Mouse (Mus musculus): ENCODE data around the gene Cacng7. TPM values are rescaled to one million over a fixed set of nuclear protein-coding genes. Genes with fewer than 3 reads are reported as not detected.

Cacng7 gene
- total and polyA plus RNA-seq, 3 experiments: 0.04 to 0.11 TPM; not detected in 1

DNA sequence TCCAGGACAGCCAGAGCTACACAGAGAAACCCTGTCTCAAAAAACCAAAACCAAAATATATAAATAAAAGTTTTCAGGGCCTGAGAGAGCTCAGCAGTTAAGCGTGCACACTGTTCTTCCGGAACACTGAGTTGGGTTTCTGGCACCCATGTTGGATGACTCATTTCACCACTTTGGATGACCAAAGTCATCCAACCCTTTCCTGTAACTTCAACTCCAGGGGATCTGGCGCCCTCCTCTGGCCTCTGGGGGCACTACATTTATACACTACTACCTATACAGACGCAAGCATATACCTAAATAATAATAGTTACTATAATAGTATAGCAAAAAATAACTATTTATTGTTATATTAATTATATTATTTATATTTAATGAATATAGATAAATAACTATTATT, 44.1 kb downstream of the Cacng7 start:
- Histone ChIP-seq H3K27ac (ENCODE audit: control insufficient read depth, low read depth, low read length) (no peak overlapping the region), H3K27me3 (ENCODE audit: control insufficient read depth in 1 of 2, insufficient read depth in 2 of 2, low read length in 2 of 2) (no peaks in the 10 kb centered on the region), H3K4me3 (ENCODE audit: control insufficient read depth in 1 of 2, insufficient read depth in 1 of 2, low read depth in 2 of 2, low read length in 2 of 2) (no peak overlapping the region), H3K4me1 (ENCODE audit: control insufficient read depth in 1 of 2, insufficient read depth in 2 of 2, low read length in 2 of 2) (no peaks in the 10 kb centered on the region), H3K9me3 (replicated peaks; ENCODE audit: insufficient read depth, low read length) (no peaks in the 10 kb centered on the region), H3K79me2 (ENCODE audit: control insufficient read depth, insufficient read depth, low read length, poor library complexity) (no peaks in the 10 kb centered on the region), H3K36me3 (ENCODE audit: control insufficient read depth in 1 of 2, insufficient read depth in 2 of 2, low read length in 2 of 2) (no peaks in the 10 kb centered on the region), H3K9ac (ENCODE audit: control insufficient read depth, low read depth, low read length, poor library complexity, severe bottlenecking) (no peak overlapping the region)
- TF ChIP-seq MEF2A (IDR thresholded peaks at IDR 0.05; ENCODE audit: extremely low read depth, insufficient replicate concordance, low read depth, low read length, poor library complexity, severe bottlenecking) (no peak), MAZ (IDR thresholded peaks at IDR 0.05; ENCODE audit: low read depth, low read length) (no peak), SMC3 (IDR thresholded peaks at IDR 0.05; ENCODE audit: low read depth, low read length) (peak; percentile 66), E2F4 (IDR thresholded peaks at IDR 0.05; ENCODE audit: borderline replicate concordance, low read depth, low read length) (no peak), KAT2A (conservative IDR thresholded peaks at IDR 0.05; ENCODE audit: low read depth, low read length) (no peak), USF2 (IDR thresholded peaks at IDR 0.05; ENCODE audit: borderline replicate concordance in 1 of 2, insufficient read depth in 1 of 2, low read depth in 1 of 2, low read length in 2 of 2) (no peak), RAD21 (IDR thresholded peaks at IDR 0.05; ENCODE audit: low read depth, low read length) (peak; percentile 70), CHD2 (IDR thresholded peaks at IDR 0.05; ENCODE audit: low read length) (no peak), GABPA (IDR thresholded peaks at IDR 0.05; ENCODE audit: low read depth, low read length) (no peak), ZC3H11A (IDR thresholded peaks at IDR 0.05; ENCODE audit: low read depth, low read length) (peak; percentile 47), CTCF (IDR thresholded peaks at IDR 0.05 in 2 of 3, conservative IDR thresholded peaks at IDR 0.05 in 1 of 3; ENCODE audit: control insufficient read depth in 1 of 3, insufficient read depth in 1 of 3, low read depth in 2 of 3, low read length in 3 of 3, poor library complexity in 1 of 3, severe bottlenecking in 1 of 3) (peak; percentile 69 to 75 (median 74)), USF1 (IDR thresholded peaks at IDR 0.05; ENCODE audit: low read depth, low read length) (no peak), JUND (IDR thresholded peaks at IDR 0.05; ENCODE audit: low read depth, low read length) (0 out of 2 replicates have a peak, but pooled peaks have one; percentile 40)
- peak; percentile 73 for DNase-seq (ENCODE audit: low read depth, low spot score)

DNA sequence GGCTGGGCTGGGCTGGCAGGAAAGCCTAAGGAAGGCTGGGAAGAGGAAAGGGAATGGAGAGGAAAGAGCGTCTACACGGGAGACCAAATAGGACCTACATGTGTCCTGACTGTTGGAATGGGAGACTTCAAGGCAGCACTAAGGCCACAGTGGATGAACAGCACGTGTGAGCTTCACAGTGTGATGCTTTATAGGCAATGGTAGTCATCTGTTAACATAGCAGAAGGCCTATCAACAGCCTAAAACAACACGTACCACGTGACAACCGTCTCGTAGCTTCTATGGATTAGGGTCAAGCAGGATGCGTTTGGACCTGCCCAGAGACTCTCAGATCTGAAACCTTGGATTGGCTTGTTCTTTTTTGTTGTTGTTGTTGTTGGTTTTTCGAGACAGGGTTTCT, 49.4 kb downstream of the Cacng7 start:
- Histone ChIP-seq H3K4me3 (ENCODE audit: control insufficient read depth in 1 of 2, insufficient read depth in 1 of 2, low read depth in 2 of 2, low read length in 2 of 2) (no peak overlapping the region), H3K4me1 (ENCODE audit: control insufficient read depth in 1 of 2, insufficient read depth in 2 of 2, low read length in 2 of 2) (peaks cover 0 to 8% of the 10 kb centered on the region in 2 experiments; a peak in 2 of 4 replicates), H3K9me3 (replicated peaks; ENCODE audit: insufficient read depth, low read length) (no peaks in the 10 kb centered on the region), H3K79me2 (ENCODE audit: control insufficient read depth, insufficient read depth, low read length, poor library complexity) (peaks cover 11% of the 10 kb centered on the region), H3K27ac (ENCODE audit: control insufficient read depth, low read depth, low read length) (no peak overlapping the region), H3K9ac (ENCODE audit: control insufficient read depth, low read depth, low read length, poor library complexity, severe bottlenecking) (no peak overlapping the region), H3K27me3 (ENCODE audit: control insufficient read depth in 1 of 2, insufficient read depth in 2 of 2, low read length in 2 of 2) (no peaks in the 10 kb centered on the region), H3K36me3 (ENCODE audit: control insufficient read depth in 1 of 2, insufficient read depth in 2 of 2, low read length in 2 of 2) (peaks cover 4 to 10% of the 10 kb centered on the region in 2 experiments)
- no peak for DNase-seq (ENCODE audit: low read depth, low spot score)
- TF ChIP-seq MYB (IDR thresholded peaks at IDR 0.05; ENCODE audit: low read depth, low read length) (no peak), POLR2AphosphoS5 (IDR thresholded peaks at IDR 0.05; ENCODE audit: borderline replicate concordance, low read depth, low read length) (peak; percentile 77; the same call in 1 of the 2 replicates)

All from MEL (cell line).